Mouse (Mus musculus): ENCODE measurements at regions not wholly inside any gene's neighbourhood (a gene's known extent, or its start where the extent isn't known, plus 50 kb on each side); places are given as distances from the start of the nearest gene placed in this dataset.

- no peak for DNase-seq
Observed at GRCm38 (mm10) chr6:145310601-145311000, 60.6 kb upstream of the Kras start.

DNA sequence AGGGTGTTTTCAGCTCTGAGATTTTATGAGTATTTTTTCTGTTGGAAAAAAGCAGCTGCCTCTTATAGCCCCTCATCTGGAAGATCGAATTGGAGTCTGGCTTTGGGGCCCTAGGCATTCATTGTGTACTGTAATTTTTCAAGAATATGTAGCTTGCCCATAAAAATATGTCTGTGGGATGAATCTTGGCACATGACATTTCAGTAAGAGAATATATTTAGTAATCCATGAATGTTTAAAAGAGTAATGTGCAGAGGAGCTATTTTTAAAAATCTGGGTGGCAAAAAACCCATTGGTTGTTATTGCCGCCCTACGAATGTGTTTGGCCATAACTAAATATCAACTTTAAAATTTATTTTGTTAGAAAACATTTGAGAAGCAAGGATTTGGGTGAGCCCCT is 59.0 kb upstream of the Kras start:
- DNase-seq, result no peak

DNA sequence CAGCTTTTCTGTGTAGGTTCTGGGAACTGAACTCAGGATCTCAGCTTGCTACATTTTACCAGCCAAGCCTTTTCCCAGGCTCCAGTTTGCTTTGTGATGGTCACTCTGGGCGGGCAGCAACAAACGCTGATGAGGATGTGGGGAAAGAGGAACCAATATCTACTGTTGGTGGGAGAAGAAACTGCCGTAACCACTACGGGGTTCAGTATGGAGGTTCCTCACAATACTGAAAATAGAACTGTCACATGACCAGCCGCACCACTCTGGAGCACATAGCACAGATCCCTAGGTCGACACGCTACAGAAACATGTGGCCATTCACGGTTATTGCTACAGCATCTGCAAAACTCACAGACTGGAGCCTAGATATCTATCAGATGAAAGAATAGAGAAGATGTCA is 57.2 kb upstream of the Kras start:
- no peak for DNase-seq

DNA sequence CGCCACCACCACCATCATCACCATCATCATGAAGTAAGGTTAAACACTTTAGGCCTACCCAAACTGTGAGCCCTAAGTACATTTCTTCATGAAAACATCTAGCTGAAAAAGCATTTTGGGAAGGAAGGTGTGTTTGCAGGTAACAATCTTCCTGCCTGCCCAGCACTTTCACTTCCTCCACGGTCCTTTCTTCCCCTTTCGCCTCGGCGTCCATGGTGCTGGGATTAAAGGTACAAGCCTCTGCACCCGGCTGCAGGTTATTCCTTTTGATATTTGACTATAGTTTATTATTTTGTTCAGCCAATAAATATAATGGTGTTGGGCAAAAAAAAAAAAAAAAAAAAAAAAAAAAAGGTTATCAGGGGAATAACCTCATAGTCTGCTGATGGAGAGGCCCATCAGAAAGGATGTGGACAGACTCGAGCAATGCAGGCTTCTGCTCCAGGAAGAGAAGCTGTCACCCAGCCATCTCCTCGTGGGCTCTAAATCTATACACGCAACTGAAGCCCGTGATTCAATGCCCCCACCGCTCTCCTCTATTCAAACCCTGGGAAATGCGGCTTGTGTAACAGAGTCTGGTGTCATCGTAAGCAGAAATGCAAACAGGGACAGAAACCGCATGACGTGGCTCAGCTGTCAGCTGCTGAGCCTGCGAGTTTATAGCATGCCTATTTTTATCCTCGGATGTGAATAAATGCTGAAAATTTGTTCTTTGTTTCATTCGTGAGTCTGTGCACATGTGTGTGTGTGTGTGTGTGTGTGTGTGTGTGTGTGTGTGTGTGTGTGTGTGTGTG is 56.5 kb upstream of the Kras start:
- DNase-seq, result no peak

- DNase-seq, result no peak
Observed at GRCm38 (mm10) chr6:145305669-145306068, 55.6 kb upstream of the Kras start.

- peak; percentile 39 for DNase-seq
Observed at GRCm38 (mm10) chr6:145303641-145304070, 53.6 kb upstream of the Kras start.

DNA sequence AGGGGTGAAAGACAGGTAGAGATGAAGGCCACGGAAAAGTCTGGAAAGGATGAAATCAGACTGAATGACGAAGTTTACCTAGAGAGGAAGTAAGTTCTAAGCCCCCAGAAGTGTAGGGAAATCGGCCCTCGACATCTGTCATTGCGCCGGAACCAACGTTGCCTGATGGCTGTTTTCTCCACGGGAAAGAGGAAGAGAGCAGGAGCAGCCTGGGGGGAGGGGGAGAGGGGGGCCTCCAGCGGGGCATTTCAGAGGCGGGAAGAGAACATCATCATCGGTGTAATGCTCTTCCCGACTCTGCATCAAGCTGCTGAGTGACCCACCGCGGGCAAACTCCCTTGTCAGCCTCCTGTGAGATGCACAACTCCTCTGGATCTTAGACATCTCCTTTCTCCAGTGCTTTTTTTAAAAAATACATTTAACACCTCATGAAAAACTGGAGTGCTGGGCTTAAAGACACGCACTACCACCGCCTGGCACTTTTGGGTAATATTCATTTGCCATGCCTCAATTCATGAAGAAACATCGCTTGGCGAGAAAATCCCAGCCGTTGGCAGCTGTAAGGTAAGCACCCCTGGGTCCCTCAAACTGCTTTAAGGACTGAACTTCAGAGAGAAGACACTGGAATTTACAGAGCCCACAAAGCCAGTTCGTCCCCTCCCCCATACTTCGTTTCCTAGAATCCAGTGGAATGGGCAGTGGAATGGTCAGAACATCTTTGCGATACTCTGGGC is 53.0 kb upstream of the Kras start:
- DNase-seq, result no peak

DNA sequence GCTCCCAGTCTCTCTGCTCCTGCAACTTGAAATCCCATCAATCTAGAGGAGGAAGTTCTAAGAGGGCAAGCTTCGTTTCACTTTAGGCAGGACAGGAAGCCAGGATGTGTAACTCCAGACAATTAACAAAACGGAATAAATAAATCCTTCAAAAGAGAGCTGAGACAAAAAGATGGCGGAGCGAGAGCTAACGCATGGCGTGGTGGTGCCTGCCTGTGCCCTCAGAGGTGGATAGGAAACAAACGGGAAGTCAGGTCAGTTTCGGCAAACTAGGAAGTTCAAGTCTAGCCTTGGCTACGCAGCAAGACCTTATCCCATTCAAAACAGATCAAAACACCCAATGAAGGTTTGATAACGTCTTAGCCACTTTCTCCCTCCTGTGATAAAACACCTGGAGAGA is 52.1 kb upstream of the Kras start:
- no peak for DNase-seq

DNA sequence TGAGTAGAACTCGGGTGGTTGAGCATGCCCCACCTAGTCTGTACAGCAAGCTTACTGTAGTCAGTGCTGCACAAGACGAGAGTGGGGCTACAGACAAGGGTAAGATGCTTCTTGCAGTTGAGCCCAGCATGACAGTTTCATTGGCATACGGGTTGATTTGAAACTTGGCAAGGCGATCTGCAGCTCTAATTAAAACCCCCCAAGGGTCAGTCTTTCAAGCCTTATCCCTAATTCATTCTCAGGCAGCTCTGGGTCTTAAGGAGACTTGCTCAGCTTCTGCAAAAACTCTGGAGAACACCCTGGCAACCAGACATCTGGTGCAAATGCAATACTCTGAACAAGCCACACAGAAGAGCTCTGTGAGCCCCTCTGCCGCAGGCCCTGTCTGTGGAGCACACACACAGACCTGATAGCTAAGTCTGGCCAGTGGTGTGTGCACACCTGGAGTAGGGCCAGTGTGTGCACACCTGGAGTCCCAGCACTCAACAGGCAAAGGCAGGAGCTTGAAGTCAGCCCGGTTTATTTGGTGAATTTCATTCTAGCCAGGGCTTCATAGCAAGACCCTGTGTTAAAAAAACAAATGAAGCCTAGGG is 50.3 kb upstream of the Kras start:
- DNase-seq, result no peak

Measured in adrenal gland, postnatal 25 days (tissue).